Mouse (Mus musculus): ENCODE data around the gene Gpc4.
A peak's percentile ranks its signal among the peaks of the same experiment; 100 is the strongest.

Gene Gpc4

DNA sequence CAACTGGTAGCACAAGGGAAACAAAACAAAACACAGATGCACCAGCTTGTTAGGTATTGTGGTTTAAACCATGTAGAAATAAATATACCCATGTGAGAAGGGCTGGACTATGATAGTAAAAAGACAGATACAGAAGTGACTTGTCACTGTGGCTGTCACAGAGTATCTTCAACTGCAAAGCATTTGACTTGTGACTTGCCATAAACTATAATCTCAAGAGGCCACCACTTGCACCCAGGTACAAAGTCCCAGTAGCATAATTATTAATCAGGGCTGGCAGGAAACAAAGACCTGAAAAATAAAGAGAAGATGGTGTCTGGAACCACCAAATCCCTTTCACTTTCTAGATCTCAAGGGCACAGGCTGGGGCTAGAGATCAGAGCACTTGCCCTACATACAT lies 19.5 kb downstream of the Gpc4 start:
- DNase-seq (ENCODE audit: low read depth): no peak

DNA sequence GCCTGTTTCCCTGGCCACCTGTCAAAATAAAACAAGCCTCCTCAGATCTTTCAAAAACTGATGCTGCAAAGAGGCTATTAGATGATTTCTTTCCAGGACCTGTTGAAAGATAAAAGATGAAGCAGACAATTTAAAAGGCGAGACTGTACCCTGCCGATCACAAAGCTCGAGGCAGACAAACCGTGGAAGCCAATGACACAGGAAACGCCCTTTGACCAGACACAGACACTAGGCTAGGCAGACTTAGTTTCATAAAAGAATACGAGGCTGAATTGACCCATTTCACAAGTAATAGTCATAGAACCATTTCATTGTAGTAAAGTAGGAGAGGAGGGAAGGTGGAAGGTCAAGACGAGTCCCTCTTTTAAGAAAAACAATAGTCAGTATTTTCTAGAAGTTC lies 20.6 kb downstream of the Gpc4 start:
- DNase-seq (ENCODE audit: low read depth): no peak

DNA sequence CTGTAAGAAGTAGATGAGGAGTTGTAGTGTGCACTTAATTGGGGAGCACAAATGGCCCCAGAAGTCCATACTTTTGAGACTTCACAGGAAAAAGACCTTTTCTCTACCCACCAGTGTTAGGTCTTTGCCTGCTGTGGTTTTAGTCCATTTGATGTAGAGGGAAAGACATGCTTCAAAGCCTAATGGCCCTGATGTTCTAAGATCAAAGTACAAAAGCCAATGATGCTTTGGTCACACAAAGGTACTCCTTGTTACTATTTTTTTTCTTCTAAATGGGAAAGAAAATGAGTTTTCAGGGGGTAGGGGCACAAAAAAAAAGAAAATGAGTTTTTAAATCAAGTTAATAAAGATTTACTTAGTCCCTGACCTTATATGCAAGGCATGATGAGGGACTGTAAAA lies 24.7 kb downstream of the Gpc4 start:
- no peak for DNase-seq (ENCODE audit: low read depth)

DNA sequence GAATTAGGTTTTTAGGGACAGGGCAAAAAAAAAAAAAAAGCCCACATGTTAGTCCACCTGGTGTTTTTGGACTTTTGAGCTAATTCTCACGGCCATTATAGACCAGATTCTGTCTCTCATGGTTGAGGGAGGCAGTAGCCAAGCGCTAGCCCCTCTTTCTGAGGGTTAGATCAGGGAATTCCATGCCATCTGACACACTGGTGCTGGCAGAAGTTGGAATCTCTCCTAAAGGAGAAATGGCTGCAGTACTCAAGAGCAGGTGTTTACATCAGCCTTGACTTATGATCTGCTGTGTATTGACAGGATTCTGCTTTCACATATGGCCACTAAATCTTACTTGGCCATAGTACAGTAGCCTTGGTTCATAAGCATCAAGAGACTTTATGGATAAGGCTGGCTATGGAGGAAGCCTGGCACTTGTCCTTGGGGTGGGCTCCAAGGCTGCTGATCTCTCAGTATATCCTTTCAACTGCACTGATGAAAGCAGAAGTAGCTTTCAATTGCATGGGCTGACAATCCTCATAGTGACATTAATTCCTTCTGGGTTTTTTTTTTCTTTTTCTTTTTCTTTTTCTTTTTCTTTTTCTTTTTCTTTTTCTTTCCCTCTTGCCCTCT lies 26.5 kb downstream of the Gpc4 start:
- no peak for DNase-seq (ENCODE audit: low read depth)

DNA sequence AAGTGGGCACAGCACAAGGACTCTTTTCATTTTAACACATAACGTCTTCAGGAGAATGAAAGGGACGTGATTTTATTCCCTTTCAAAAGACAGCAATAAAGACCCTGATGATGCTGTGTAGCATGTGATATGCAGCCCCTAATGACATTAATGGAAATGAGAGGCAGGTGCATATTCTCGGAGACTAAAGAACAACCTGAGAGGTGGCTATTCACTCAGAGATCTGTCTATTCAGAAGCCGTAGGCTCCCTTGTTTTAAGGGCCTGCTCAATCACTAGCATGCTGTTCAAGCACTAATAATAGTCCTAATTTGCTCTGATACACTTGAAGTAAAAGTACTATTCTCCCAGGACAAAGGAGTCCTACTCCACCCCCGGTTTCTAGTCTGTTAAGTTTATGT lies 27.0 kb downstream of the Gpc4 start:
- DNase-seq (ENCODE audit: low read depth): no peak

DNA sequence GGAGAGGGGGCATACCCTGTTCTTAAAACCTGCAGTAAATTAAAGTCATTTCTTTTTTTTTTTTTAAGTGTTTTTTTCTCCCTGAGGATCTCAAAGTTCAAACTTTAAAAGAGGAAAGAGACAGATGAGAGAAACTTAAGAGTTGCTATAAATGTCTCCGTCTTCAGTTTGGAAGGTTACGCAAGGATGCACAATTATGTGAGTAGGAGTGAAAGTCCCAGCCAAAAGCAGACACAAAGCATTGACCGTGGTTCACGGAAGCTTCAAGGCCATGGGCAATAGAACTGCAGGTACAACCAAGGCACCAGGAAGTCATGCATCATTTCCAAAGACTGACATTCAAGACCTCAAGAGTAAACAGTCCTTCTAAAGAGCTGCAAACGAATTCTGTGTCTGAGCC lies 28.5 kb downstream of the Gpc4 start:
- no peak for DNase-seq (ENCODE audit: low read depth)

DNA sequence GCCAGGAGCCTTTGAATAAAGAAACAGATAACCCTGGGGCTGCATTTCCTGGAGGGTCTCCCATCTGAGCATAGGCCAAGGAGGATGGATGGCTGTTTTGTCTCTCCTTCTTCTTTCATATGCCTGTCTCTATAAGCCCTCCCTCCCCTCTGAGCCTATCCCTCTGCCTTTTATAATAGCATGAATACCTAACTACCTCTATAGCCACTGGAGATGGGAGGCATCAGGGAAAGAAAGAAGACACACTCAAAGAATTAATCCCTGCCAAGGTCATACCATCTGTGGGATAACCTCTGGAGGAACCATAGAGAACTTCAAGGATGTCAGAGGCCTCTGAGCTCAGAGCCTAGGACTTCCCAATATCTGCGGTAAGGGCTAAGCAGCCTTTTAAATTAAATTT lies 35.4 kb downstream of the Gpc4 start:
- DNase-seq (ENCODE audit: low read depth): no peak

DNA sequence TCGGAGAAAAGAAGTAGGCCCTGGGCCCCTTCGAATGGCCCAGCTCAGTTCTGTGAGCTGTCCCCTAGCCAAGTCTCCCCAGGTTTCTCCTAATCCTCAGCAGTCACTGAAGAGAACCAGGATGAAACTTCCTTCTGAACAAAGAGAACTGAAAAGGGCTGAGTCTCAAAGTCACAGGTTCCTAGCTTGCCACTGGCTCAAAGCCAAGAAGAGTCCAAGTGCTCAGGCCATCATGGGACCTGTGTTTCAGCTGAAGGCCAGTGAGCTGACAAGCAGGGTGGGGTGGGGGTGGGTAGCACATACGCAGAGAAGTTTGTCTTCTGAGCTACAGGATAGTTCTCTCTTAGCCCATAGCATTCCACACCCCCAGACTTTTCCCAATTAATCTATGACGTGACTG lies 36.3 kb downstream of the Gpc4 start:
- no peak for DNase-seq (ENCODE audit: low read depth)

DNA sequence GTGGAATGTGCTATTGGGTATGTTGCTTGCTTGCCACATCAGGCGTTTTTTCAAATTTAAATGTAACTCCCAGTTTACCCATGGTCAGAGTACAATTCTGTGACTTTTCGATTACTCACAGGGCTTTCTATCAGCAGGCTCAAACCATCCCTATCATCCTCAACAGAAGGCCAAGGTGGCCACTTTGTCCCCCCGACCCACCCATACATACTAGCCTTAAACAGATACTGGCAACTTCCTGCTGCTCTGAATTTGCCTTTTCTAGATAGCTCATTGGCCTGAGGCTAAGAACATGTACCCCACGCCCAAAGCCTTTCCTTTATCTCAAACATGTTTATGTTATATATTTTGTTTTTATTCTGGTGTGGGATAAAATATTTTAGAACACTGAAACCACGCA lies 51.4 kb downstream of the Gpc4 start:
- DNase-seq (ENCODE audit: low read depth): no peak

DNA sequence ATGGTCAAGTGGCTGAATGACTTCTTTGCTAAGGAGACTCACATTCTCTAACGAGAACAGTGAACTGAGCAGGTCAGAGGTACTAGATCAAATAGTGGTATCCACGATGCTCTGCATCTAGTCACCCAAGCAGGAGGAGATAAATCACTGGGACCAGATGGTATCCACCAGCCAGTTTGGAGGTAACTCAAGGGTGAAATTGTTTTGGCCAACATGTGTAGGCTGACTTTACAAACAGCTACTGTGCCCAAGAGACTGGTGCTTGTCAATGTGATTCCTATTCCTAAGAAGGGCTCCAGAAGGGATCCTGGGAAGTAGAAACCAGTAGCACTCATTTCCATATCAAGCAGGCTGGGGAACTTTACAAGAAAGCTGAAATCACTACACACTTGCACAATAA lies 55.4 kb downstream of the Gpc4 start:
- DNase-seq (ENCODE audit: low read depth): no peak

DNA sequence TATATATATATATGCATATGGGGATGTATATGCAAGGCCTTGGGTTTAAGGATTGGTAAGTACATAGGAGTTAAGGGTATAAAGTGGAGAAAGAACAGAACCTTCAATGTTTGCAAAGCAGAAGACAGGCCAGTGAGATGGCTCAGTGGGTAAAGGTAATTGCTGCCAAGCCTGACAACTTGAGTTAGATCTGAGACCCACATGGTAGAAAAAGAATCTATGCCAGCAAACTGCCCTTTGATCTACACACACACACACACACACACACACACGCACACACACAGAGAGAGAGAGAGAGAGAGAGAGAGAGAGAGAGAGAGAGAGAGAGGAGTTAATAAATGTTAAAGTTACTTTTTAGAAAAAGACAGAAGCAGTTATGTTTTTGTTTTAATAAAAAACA lies 56.1 kb downstream of the Gpc4 start:
- no peak for DNase-seq (ENCODE audit: low read depth)

DNA sequence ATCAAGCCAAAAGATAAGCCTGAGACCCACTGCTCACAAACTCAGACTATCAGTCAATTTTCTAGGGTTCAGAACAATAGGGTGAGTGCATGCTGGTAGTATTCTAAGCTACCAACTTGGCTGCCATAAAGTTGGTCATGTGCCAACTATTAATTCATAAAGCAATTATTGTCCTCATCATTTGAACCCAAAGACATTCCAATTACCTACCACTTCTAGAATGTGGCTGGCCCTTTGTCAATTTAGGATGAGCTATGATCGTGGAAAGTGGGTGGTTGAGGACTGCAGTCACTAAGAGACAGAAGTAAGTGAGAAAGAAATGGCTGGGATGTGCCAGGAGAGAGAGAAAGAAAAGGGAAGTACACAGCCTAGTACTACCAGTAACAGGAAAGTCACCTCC lies 61.3 kb downstream of the Gpc4 start:
- no peak for DNase-seq (ENCODE audit: low read depth)

DNA sequence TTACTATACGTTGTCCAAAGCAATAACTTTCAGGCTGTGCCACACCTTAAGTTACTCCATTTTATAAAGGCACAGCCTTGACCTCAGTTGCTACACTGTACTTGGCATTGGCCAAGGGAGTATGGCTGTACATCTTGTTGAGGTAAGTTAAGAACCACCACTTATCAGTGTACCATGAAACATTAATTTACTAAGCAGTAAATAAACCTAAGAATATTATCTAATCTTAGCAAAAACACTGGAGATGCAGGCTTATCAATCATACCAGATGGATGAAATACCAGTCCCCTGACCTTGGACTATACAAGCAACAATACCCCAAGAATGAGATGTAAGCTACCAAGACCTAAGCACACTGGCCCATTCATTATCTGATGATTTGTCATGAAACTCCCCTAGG lies 63.1 kb downstream of the Gpc4 start:
- DNase-seq (ENCODE audit: low read depth): no peak

DNA sequence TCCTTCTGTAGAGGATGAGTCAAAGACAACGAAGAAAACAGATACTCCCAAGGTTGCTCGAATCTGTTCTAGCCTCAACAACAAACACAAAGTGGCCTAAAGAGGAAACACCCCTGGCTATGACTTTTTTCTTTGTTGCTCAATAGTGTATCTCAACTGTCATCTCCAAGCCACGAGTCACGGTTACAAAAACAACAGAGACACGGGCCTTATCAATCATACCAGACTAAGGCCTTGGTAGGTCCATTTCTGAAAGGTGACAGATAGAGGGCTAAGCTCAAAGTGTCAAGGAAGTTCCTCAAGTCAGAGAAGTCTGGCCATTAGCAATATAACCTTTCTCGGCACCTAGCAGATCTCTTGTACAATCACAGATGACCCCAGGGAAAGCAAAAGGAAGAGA lies 63.6 kb downstream of the Gpc4 start:
- peak; percentile 63 for DNase-seq (ENCODE audit: low read depth)

DNA sequence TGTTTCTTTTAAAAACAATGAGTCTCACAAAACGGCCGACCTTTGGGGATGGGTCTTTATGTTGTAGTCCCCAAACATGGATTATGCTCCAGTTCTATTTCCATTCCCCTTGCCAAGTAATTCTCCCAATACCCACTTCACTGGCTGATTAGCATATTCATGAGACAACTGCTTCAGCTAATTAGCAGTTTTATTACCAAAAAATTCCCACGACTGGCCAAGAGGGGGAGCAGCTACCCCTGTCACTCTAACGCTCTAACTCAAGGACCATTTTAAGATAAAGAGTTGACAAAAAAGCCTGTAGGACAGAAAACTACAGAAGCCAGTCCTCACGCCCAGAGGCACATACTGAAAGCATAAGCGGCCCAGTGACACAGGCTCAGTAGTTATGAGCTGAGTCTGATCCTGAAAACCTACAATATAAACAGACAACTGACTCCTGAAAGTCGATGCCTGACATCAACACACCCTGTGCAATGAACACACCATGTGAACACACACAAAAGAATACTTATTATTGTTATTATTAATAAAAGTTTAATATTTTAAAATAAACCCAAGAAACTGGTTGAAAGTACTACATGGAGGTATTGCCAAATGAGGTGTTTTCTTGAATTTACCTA lies 77.2 kb downstream of the Gpc4 start:
- peak; percentile 7 for DNase-seq (ENCODE audit: low read depth)

DNA sequence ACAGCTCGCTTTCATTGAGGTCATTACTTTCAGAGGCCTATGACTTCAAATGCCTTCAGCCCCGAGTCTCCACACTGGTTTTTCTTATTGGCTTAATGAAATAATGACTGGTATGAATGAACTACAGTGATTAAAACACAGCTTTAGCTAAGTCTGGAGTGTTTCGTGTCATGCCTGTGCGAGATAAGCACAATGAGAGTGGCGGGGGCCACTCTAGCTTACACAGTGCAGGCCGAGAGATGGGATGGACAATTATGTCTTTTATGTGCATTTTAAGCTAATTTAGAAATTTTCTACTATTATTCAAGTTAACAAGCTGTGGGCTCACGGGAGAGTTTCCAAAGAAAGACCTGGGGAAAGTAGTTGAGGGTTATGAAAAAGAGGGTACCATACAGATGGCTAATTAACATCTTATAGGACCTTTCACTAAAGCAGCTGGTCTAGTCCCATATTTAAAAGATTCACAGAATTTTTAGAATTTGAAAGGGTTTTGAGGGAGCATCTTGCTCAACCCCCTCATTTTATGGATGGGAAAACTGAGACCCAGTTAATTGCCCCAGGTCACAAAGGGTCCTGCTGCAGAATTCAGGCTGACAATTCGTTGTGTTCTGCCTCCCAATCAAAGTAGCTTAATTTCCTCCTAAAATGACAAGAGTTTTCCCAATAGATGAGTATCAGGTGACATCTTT lies 78.0 kb downstream of the Gpc4 start:
- no peak for DNase-seq (ENCODE audit: low read depth)

DNA sequence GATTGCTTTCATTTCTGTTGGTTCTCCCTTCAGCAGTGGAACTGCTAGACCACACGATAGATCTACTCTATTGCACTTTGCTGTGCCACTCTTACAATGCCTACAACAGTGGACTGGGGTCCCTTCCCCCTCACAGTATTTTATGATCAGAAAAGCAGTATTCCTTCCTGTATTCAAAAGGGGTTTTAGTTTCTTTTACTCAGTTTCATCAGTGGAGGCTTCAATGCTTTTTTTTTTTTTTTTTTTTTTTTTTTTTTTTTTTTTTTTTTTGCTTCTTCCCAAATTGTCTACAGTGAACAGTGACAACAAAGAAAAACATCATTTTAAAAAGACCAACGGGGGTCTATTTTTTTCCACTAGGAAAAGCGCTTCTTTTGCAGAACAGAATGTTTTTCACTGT lies 81.5 kb downstream of the Gpc4 start:
- no peak for DNase-seq (ENCODE audit: low read depth)

DNA sequence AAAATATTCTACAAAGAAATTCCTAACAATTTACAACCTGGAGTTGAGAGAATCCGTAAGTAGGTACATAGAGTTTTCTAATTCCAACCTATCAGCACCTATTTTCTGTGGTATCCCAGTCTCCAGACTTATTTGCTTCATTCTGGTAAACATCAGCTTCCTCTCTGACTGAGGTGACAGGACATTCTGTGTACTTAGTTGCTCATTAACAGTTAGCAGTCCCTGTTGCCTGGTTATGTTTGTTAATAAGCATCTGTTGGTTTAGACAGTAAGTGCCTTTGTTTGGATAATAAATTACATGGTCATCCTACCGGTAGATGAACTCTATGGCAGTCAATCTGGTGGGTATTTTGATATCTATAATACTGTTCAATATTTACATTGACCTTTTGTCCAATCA lies 92.6 kb downstream of the Gpc4 start:
- DNase-seq (ENCODE audit: low read depth): no peak

DNA sequence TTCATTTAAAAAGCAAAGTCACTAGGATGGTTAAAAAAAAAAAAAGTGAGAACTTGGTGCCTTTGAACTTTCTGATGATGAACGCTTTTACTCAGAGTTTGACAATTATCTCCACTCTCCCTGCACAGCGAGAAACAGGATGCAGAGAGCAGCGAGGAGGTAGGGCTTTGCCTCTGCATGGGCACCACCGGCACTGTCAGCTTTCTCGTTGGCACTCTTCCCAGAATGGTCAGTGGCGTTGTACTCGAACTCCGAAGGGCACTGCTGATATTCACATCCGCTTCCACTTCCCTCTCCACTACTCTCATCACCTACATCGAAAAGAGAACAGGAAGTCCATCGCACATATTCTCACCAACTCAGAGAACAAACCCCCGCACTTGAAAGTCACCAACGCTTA lies 111.6 kb downstream of the Gpc4 start:
- no peak for DNase-seq (ENCODE audit: low read depth)

DNA sequence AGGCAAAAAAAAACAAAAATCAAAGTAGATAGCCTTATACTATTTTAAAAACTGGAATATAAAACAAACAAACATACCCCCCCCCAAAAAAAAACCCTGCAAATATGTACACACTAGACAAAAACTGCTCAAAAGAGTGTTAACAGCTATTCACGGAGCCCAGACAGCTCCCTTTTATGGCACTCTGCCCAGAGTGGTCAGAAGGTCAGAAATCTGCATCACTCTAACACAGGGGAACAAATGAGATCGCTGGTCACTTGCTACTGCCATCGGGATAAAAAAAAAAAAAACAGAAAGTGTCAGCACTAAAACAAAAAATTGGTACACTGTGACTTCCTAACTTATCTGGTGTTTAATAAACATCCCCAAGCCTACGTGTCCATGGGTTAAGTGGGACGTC lies 113.0 kb downstream of the Gpc4 start:
- DNase-seq (ENCODE audit: low read depth): no peak

DNA sequence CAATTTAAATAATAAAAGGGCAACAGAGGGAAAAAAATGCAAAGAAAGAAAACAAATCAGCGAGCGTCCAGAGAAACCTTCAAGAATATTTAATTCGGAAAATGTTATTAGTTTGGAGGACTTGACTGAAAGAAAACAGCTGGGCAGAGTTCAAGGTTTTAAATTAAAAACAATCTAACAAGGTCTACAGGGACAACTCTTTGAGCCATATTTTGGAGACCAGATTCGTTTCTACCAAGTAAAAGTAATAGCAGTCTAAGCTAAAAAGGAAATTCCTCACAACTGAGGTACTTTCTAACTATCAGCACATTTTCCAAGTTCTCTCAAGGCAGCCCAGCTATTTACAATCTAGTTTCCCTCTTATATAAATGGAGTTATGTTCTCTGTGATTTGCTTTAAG lies 114.1 kb downstream of the Gpc4 start:
- DNase-seq (ENCODE audit: low read depth): no peak

DNA sequence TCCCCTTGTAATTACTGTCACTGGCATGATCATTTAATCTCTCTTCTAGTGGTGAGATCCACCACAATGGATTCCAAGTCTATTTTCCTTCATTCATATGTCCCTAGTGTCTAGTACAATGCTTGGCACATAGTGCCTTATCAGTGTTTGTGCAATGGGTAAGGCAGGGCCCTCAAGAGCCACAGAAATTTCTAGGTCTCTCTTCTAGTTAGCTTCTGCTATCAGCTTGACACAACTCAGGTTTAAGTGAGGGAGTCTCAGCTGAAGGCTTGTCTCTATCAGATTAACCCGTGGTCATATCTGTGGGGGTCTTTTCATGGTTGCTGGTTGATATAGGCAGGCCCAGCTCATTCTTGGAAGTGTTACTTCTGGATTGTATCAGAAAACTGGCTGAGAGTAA lies 125.2 kb downstream of the Gpc4 start:
- no peak for DNase-seq (ENCODE audit: low read depth)

DNA sequence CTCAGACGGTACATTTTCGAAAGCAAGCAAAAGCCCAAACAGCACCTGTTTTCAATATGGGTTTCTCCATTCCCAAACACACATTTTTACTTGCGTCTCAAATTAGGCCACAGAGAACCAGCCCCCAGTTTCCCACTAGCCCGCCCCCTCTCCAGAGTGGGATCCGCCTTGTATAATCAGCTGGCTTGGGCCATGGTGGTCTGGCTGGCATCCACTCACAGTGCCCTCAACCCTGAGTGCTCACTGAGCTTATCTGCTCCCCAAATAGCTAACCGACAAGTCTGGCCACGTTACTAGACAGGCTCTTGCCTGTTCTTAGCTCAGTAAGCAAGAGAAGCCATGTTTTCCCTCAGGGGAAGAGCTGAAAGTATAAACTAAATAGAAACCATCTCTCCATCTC lies 134.9 kb downstream of the Gpc4 start:
- DNase-seq (ENCODE audit: low read depth): no peak

DNA sequence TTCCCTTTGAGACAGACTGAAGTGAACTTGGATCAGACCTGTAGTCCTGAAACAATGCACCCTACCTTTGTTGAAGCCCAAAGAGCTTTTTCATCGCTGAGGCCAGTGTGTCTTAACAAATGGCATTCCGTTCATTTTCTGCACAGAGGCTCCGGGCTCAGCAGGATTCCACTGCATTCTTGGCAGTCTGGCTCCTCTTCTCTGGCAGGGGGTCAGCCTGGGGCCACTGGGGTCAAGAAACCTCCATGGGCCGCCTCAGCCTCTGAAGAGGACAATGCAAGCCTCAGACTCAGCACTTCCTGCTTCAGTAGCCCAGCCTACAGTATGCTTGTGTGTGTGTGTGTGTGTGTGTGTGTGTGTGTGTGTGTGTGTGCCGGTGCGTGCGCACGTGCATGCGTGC lies 147.4 kb downstream of the Gpc4 start:
- DNase-seq (ENCODE audit: low read depth): no peak
